Mouse (Mus musculus) NIH3T3 (cell line): ENCODE measurements at regions not wholly inside any gene's neighbourhood (a gene's known extent, or its start where the extent isn't known, plus 50 kb on each side); places are given as distances from the start of the nearest gene placed in this dataset.

ENCODE experiments used
- DNase-seq: peaks from one replicate; pipeline ENCODE4 v3.0.0-alpha.2; 2012; ENCODE audit warnings: low read depth

DNA sequence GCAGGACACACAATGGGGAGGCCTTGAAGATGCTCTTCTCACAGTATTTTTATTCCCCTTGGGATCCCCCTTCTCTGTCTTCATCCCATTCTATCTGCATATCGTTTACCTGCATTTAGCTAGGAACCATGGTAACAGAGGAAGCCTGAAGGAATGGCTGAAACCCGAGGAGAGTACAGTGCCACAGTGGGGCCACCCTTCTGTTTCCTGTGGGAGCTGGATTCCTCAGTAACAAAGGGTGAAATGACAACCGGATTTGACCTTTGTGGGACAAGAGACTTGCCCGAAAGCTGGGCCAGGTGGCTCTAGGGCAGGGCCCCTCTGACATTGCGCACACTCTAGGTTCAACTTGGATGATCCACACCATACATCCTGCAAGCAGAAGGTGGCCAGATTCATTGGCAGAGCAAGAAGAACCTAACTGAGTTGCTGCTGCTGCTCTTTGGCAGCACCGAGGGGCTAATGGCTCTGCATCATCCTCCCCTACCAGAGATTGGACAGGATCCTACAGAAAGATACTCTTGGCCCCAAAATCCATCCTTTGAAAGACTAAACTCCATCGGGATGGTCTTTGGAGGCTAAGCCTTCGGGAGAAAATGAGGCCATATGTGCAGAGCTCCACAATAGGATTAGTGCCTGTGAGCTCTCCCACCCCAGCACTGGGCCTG is 310.0 kb downstream of the Sox9 start:
- no peak for DNase-seq

DNA sequence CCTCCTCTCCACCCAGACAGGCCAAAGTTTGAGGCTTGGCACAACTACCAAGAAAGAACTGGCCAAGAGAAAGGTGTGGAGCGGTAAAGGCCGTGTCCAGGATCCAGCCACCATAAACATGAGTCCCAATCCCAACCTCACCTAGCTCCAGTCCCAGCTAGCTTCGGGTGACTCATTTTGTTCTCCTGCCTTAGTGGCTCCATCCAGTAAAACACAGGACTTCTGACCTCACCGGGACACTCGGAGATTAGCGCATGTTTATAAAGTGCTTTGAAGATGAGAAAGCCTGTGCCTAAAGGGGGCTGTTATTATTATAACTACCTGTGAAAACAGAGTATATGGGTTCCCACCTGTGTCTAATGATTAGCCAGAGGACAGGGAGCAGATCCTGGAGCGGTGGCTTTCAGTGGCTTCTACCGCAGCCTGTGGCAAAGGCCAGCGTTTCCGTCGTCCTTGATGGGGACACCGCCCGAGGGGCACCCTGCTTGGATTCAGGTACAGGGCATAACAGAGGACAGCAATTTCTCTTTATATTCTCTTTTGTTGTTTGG is 311.9 kb downstream of the Sox9 start:
- DNase-seq: no peak

DNA sequence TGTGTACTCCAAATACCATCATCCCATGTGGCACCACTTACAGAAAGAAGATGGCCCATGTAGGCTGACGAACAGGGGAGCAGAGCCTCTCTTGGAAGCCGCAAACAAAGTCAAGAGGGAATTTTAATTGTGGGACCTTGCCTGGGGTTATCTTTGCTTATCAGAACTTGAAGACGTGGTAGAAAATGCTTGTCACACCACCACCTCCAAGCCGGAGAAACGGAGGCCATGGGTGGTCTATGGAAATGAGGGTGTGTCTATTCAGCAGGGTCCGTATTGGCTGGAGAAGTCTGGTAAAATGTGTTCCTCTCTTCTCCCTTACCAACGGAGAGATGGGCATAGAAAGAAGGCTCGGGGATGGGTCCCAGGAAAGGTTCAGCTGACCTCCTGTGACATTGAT is 313.6 kb downstream of the Sox9 start:
- no peak for DNase-seq

DNA sequence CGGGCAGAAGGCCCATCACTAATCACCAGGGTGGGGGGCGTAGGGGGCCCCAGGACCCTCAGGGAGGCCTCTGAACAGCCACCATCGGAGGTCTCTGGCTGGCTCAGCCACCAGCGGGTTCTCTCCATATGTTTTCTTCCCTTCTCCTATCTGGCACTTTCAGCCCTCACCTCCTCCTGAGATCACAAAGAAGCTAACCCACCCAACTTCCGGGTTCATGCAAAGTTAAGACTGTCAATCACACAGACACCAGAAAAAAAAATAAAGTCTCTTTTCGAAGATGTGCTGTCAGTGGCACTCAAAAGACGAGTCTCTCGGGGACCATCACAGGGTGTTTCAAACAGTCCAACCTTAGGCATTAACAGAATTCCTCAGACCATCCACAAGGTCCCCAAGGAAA is 314.2 kb downstream of the Sox9 start:
- DNase-seq: no peak

DNA sequence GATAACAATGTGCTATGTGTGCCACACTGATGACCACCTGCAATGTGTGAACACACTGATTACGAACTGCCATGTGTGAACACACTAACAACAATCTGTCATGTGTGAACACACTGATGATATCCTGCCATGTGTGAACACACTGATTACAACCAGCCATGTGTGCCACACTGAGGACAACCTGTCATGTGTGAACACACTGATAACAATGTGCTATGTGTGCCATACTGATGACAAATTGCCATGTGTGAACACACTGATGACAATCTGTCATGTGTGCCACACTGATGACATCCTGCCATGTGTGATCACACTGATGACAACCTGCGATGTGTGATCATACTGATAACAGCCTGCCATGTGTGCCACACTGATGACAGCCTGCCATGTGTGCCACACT is 316.3 kb downstream of the Sox9 start:
- no peak for DNase-seq

DNA sequence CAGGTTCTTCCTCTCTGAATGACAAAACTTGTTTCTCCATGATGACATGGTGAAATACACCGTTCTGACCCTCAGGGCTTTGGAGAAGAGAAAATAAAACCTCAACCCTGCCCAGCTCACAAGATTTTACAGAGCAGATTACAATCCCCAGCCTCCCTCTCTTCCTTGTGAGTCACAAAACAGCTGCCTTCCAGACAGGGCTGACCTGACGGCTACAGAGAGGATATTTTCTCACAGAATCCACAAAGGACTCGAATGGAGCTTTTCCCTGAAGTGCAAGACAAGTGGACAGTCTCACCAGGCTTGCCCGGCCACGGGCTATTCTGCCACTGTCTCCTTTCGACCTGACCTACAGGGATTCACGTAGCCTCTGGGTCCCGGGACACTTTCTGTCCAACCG is 318.8 kb downstream of the Sox9 start:
- peak; percentile 72 for DNase-seq

DNA sequence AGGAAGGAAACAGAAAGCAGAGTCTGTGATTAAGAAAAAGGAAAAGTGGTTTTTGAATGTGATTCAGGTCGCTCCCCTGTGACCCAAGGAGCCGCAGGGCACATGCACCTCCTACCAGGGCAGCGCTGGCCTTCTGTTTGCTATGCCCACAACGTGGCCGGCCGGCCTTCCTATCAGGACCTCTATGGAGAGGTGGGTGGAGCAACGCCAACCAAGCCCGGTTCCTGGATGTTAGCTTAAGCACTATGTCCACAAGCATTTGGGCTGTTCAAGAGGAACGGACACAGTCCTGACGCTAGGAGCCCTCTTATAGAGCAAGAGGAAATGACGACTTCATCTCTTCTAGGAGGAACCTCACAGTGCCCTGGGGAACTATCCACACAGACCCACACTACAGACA is 319.5 kb downstream of the Sox9 start:
- DNase-seq: no peak

DNA sequence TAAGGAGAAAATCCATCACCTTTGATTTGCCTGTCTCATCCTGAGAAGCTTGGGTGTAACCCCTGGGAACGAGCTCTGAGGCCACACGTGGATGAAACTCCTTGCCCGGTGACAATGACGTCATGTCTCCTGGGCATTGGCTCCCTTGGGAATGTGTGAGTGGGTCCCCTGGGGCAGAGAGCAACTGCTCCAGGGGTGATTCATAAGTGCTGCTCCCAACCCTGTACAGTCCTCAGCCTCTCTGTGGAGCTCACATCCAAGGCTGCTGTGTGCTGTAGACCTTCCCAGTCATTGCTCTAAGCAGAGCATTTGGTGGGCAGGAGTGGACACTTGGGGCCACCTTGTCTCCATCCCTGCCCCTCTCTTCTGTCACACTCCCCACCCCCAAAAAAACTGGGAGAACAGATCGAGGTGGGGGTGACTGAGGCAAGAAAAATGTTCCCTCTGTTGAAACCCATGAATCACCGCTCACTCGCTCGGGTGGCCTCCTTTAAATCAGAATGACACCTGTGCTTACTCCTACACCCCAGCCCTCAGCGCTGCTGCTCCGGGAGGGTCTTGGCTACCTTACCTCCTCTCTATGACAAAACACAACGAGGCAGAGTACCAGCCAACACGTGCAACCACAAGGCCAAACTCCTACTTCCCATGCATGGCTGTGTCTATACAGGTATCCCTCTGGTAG is 321.3 kb downstream of the Sox9 start:
- peak; percentile 50 for DNase-seq

DNA sequence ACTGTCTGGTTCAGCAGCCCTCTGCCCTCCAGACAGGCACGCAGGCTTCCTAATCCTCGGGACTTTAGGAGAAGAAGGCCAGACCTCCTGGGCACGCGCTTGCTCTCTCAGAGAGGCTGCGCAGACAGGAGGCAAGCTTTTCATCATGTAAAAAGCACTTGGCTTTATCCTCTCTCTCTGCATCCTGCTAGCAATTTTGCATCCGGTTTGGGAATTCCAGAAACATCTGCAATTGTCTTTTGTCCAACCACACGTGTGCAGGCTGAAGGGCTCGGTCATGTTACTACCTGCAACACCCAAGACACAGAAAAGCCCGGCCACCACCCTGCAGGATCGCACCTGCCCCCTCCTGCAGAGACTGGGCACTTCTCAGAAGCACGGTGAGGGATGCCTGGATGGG is 323.3 kb downstream of the Sox9 start:
- DNase-seq: no peak

DNA sequence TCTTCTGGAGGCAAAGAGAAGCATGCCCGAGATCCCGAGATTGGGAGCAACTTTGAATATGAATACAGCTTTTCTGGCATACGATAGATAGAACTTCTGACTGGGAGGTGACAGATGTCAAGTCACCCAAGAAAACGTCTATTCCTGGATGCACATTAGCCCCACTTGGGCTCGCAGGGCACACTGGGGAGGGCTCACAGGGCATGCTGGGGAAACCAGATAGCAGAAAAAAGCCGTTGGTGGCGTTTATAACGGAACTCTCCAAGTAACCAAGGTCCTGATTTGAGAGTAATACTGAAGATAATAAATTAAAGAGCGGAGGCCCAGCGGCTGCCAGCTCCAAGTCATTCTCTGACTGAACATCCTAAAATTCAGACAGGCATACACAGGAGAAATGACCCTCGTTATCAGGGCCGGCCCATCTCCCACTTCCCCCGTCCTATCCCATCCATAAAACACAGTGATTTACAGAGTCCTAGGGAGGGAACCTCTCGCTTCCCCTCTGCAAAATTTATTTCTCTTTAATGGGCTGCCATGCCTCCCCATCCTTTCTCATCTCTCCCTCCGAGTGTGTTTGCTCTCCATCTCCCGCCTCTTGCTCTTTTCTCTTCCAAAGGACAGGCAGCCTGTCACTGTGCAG is 325.3 kb downstream of the Sox9 start:
- no peak for DNase-seq

DNA sequence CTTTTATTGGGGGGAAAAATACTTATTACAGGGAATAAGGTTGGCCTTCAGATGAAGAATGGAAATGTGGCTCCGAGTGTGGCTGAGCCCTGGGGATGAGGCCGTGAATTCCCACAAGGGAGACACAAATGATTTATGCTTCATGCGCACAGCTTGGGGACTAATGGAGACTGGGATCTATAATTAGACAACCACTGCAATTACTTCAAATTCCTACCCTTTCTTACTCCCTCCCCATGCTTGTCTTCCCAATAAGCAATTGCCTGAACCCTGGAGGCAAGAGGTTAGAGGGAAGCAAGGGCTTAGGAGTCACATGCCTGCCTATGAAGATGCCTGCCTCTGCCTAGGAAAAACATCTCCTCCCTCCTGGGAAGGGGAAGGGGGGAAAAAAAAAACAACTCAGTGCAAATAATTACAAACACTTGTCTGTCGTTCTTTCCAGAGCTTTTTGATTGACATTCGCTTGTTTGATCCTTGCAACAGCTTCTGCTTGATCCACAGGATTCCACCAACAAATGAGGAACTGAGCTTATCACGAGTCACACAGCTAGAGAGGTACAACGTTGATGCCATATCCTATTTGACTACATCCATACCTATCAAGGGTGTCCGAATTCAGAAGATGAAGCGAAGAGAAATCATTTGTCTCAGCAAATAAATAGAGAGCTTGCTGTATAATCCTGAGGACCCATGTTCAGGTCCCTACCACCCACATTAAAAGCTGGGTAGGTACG is 326.1 kb downstream of the Sox9 start:
- no peak for DNase-seq

DNA sequence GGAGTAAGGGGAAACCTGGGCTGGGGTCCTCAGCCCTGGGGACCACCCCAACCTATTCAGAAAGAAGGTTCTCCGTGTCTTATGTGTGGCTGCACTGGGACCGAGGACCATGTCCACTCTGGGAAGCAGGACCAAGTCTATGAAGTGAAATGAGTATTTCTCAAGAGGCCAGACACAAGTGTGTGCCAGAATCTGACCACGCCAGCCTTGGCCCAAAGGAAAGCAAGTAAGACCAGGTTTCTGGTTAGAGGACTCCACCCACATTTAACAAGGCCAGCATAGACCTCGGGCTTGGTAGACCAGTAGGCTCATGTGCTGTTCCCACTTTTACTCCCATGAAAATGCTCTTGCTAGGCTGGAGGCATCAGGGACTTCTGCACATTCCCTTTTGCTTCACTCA is 327.1 kb downstream of the Sox9 start:
- peak; percentile 56 for DNase-seq

DNA sequence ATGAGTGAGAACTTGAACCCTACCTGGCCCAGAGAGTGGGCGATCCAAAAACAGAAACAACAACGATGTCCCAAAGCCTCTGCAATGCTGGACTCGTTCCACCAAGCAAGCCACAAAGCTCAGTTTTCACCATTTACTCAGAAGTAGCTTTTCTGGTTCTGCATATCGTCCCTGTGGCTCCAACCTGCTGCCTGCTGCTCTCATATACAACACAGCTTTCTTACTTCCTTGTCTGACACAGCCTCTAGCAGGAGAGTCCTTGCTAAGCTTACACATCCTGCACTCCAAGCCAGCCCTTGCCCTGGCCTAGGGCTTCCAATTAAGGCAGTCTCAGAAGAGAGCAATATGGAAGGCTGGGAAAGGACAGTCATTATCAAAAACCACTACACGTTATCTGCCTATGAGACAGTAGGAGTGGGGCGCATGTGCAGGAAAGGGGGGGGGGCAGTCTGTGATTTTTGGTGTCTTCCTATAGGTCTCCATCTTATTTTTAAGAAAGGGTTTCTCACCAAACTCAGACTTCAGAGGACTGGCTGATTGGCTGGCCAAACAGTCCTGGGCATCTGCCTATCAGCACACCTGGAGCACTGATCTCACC is 331.3 kb downstream of the Sox9 start:
- DNase-seq: no peak

DNA sequence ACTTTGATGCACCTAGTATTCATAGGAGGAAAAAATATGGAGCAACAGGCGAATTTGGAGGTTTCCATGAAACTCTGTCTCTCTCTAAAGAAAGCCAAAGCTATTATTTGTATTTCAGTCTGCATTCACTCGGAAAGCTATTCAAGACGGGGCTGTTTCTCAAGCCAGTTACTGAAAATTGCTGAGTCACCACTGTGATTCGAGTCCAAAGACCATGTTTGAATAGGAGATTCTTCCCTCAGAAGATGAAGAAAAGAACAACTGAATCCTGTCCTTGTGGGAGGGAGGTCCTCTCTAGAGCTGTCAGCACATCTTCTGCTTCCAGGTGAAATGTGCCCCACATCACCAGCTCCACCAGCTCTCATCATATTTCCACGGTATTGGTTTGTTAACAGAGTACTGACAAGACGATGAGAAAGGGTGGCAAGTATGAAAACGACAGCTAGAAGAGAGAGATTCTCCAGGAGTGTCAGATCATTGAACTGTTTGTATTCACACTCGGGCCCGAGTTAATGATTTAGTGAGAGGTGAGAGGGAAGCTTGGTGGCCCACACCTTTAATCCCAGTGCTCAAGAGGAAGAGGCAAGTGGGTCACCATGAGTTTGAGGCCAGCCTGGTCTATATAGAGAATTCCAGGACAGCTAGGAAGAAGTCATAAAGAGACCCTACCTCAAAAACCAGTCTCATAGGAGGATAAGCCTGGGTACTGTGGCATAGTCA is 335.3 kb downstream of the Sox9 start:
- DNase-seq: peak; percentile 63

DNA sequence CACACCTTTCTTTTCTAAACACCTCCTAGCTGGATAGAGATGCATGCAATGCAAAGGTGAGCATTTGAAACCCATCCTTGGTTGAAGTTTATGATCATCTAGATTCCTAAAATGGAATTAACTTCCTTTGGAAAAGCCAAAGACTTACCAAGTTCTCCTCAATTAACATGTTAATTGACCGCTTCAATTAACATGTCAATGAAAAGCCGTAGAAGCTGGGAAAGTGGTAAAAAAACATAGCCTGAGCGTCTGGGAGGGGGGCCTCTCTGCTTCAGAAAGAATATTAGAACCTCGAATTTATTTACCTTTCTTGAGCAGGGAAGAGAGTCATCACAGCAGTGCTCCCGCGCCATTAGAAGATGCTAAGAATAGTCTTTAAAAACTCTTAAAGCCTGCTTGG is 338.5 kb downstream of the Sox9 start:
- DNase-seq: no peak

DNA sequence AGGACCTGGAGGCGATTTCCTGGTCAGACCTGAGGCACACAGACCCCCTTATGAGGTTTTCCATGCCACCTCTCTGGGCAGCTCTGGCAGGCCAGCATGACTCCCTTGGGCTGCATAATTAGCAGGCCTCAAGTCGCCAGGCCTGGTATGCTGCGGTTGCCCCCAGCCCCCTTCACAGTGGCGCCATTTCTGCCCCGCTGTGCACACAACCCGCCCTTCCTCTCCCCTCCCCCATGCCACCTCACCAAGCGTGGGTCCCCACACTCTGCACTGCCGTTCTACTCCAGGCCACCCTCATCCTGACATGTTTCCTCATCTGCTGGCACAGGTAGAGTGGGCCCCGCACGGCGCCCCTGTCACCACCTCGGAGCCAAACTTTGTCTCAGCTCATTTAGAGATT is 339.3 kb downstream of the Sox9 start:
- no peak for DNase-seq

DNA sequence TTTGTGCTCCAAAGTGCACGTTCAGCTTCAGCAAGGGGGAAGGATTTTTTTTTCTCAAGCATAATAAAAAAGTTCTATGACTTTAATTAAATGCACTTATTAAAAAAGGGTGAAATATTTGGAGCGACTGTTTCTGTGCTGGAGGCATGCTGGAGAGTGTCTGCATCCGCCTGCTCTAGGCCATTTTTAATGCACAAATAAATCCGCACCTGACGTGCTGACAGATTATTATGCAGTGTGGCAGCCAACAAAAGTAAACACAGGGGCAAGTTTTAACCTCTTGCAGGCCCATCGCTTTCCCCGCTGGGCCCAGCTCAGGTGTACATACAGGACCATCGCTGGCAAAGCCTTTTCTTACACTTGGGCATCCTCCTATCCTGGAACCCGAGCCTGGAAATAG is 340.1 kb downstream of the Sox9 start:
- no peak for DNase-seq

DNA sequence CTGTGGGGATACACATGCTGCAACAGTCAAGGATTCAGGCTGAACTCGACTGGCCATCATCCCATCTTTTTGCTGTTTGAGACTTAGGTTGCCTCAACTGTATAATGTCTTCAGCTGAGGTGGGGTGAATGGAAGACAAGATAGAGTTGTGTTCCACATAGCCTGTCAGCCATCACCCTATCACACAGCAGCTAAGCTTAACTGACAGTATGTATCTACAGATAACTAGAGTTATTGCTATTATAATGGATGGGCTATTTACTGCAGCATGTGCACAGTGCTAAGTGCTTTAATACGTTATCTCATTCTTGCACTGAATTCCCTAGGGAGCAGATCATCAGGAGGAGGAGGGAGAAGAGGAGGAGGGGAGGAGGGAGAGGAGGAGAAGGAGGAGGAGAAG is 340.9 kb downstream of the Sox9 start:
- no peak for DNase-seq

DNA sequence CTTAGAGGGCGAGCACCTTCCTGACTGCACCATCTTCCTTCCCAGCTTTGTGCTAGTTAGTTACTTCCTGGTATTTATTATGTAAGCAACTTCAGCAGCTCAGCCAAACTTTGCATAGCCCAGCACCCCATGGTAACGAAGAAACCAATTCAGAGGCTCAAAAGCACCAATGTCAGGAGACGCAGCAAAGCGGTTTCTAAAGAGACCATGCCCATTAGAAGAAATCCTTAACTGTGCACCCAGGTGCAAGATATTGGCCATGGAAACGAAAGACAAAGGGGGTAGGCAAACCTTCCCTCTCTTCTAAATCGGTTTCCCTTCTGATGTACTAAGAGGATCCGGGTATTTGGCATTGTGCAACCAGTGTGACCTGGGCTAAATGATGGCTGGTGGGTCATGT is 343.8 kb downstream of the Sox9 start:
- no peak for DNase-seq

DNA sequence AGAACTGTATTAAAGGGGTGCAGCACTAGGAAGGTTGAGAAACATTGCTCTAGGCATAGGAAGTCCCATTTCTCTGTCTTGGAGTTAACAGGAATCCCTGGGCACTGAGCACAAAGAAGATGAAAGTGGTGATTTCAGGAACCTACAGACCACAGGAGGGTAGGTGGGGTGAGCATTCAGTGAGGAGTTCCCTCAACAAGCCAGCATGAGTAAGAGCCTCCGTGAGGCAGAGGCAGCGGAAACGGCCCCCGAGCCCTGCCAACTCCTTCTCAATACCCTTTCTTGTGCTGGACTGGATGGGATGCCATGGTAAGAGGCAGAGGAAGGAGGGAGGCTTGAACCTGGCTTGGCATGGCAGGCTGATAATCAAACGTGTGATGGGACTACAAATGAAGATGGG is 347.2 kb downstream of the Sox9 start:
- DNase-seq: no peak

DNA sequence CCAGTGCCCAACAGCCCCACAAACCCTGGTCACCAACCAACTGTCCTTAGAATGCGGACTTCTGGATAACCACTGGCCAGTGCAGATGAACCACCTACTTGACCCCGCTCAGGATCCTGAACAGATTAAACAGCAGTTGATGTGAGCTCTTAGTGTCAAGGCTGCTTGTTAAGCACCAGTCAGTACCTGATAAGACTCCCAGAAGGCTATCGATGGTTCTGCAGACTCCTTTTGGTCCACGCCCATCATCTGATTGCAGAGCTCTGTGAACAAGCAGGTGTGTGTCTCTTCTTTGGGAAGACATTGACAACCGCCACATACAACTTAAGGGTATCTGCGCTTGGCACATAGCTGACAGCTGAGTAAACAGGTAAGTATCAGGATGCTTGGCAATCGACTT is 348.0 kb downstream of the Sox9 start:
- DNase-seq: no peak
